Mouse (Mus musculus) midbrain, postnatal 0 days (tissue): ENCODE measurements around the gene Rfk. TPM values are rescaled to one million over a fixed set of nuclear protein-coding genes. Genes with fewer than 3 reads are reported as not detected.

Experiments used
- ATAC-seq: fragments of 200-750 bp; cut with Nextera tagmentation; 2 replicates; pipeline ENCODE4 v1.8.0; 2017; ENCODE audit warnings: moderate number of reproducible peaks, mild to moderate bottlenecking, moderate TSS enrichment, moderate library complexity; ENCODE audit not compliant: low FRiP score
- DNase-seq: peaks from one replicate; pipeline ENCODE4 v3.0.0-alpha.2; 2015; ENCODE audit warnings: low spot score
- H3K27ac ChIP-seq: fragments of 300-500 bp; sonication (generic); 2 replicates; pipeline ENCODE4 v1.5.1; 2014; ENCODE audit warnings: low read depth, mild to moderate bottlenecking, low read length, mixed read lengths
- H3K27me3 ChIP-seq: fragments of 300-500 bp; sonication (generic); 2 replicates; pipeline ENCODE4 v1.6.1; 2014; ENCODE audit warnings: low read length, control low read depth, mixed read lengths; ENCODE audit not compliant: insufficient read depth
- H3K36me3 ChIP-seq: fragments of 300-500 bp; sonication (generic); 2 replicates; pipeline ENCODE4 v1.6.1; 2014; ENCODE audit warnings: low read length, control low read depth, mixed read lengths; ENCODE audit not compliant: insufficient read depth
- H3K4me1 ChIP-seq: fragments of 300-500 bp; sonication (generic); 2 replicates; pipeline ENCODE4 v1.6.1; 2014; ENCODE audit warnings: mild to moderate bottlenecking, control low read depth, antibody characterized with exemption, low read length, mixed read lengths; ENCODE audit not compliant: insufficient read depth
- H3K4me2 ChIP-seq: fragments of 300-500 bp; sonication (generic); 2 replicates; pipeline ENCODE4 v1.6.1; 2014; ENCODE audit warnings: low read depth, mild to moderate bottlenecking, low read length, mixed read lengths; ENCODE audit not compliant: poor library complexity, severe bottlenecking
- H3K4me3 ChIP-seq: fragments of 300-500 bp; sonication (generic); 2 replicates; pipeline ENCODE4 v1.5.1; 2014; ENCODE audit warnings: low read depth, mild to moderate bottlenecking, low read length, moderate library complexity
- H3K9ac ChIP-seq: fragments of 300-500 bp; sonication (generic); replicated peaks from 2 replicates; pipeline ENCODE4 v1.6.1; 2014; ENCODE audit warnings: mild to moderate bottlenecking, low read length, moderate library complexity, mixed read lengths; ENCODE audit not compliant: poor library complexity, severe bottlenecking
- H3K9me3 ChIP-seq: fragments of 300-500 bp; sonication (generic); 2 replicates; pipeline ENCODE4 v1.6.1; 2016; ENCODE audit warnings: low read length, control low read depth
- CTCF ChIP-seq: IDR thresholded peaks from 2 replicates; pipeline ENCODE4 v1.5.1; 2016; ENCODE audit warnings: antibody characterized with exemption, mild to moderate bottlenecking
- WGBS: fragments of 180-500 bp; shearing (Covaris S2); extraction: QIAGEN DNeasy Blood & Tissue Kit; methylation state at CpG from one replicate; pipeline ENCODE4 v1.1.7; 2014; 5-methylcytosine and 5-hydroxymethylcytosine counted together
- polyA plus RNA-seq: library from polyadenylated mRNA; unstranded; fragments of >200 nt; fragmentation: Nextera tagmentation; extraction: Ambion mirVana; gene quantifications from 2 replicates; pipeline ENCODE4 v1.2.1, GENCODE M21; 2015
- total RNA-seq: library from RNA; depleted of rRNA; stranded (reverse); fragments of >200 nt; gene quantifications from 2 replicates; pipeline ENCODE4 v1.2.3, GENCODE M21; 2014

Rfk gene
- total and polyA plus RNA-seq, 2 experiments from 2014 or later = 51.6 to 84.9 TPM

DNA sequence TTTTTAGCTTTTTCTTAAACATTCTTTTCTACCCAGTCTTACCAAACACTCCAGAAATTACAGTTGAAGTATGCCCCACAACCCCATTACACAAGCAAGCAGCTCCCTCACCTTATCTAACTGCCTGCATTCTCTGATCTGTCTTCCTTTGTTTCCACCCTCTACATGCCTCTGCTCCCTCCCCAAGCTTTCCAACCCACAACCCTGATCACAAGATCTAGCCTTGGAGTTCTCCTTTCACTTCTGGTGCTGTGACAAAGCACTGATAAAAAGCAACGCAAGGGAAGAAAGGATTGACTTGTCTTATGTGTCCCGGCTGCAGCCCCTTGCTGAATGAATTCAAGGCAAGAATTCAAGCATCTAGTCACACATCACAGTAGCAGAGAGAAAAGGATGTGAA lies 32.7 kb upstream of the Rfk start:
- Histone ChIP-seq H3K4me1 (no peaks in the 10 kb centered on the region; the same call in 1 of the 2 replicates), H3K27ac (no peak overlapping the region), H3K36me3 (no peaks in the 10 kb centered on the region), H3K9ac (no peak overlapping the region), H3K9me3 (no peaks in the 10 kb centered on the region), H3K27me3 (peaks cover 10% of the 10 kb centered on the region; the same call in 1 of the 2 replicates), H3K4me2 (no peak overlapping the region), H3K4me3 (no peak overlapping the region)
- ATAC-seq (no peak), DNase-seq (no peak)
- no peak for TF ChIP-seq CTCF
- 85% methylated on average over 2 of the region's 2 CpGs for WGBS

DNA sequence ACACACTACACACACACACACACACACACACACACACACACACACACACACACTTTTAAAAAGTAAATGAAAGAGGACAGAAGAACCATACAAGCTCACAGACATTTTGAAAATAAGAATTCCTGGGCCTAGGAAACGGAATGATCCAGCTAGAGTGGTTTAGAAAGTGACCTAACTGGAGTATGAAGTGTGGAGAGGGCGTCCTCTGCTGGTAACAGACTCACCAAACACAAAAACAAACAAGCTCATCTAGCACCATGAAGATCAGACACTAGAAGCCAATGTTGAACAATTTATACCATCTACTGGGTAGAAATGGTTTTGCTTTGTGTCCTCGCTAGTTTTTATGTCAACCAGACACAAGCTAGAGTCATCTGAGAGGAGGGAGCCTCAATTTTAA lies 29.1 kb upstream of the Rfk start:
- H3K27ac ChIP-seq = no peak overlapping the region
- no peaks in the 10 kb centered on the region for H3K4me1 ChIP-seq
- H3K9ac ChIP-seq = no peak overlapping the region
- no peaks in the 10 kb centered on the region for H3K36me3 ChIP-seq
- H3K4me3 ChIP-seq = no peak overlapping the region
- no peak for ATAC-seq
- 39% methylated on average over 3 of the region's 3 CpGs for WGBS
- peak; percentile 73 for TF ChIP-seq CTCF
- DNase-seq = peak; percentile 56
- no peaks in the 10 kb centered on the region for H3K9me3 ChIP-seq
- no peak overlapping the region for H3K4me2 ChIP-seq
- no peaks in the 10 kb centered on the region for H3K27me3 ChIP-seq

DNA sequence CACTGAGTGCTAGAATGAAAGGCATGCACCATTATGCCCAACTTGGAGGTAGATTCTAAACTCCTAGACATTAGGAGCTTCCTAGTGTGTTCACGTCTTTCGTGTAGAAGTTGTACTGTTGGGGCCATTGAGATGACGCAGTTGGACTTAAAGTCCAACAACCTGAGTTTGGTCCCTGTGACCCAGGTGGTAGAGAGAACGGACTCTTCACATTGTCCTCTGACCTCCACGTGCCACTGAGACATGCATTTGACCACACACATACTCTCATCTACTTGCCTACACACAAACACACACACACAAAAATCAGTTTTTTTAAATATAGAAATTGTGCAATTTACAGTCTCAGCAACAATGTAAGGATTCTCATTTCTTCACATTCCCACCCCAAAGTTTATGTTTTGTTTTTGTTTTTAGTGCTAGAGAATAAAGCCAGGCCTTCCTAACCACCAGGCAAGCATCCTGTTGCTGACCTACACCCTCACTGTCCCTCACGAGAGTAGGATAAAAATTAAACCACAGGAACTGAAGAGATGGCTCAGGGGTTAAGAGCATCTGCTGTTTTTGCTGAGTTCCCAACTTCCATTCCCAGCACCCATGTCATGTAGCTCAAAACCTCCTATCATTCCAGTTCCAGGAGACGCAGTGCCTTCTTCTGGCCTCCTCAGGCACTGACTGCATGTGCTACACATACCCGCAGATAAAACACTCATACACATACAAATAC lies 27.3 kb upstream of the Rfk start:
- 94% methylated on average over 8 of the region's 8 CpGs for whole genome bisulfite sequencing
- no peak overlapping the region for H3K4me3 ChIP-seq
- H3K4me1 ChIP-seq = no peaks in the 10 kb centered on the region
- ATAC-seq = no peak
- no peaks in the 10 kb centered on the region for H3K36me3 ChIP-seq
- no peak overlapping the region for H3K4me2 ChIP-seq
- H3K9me3 ChIP-seq = no peaks in the 10 kb centered on the region
- no peak overlapping the region for H3K27ac ChIP-seq
- no peak for TF ChIP-seq CTCF
- DNase-seq = no peak
- no peaks in the 10 kb centered on the region for H3K27me3 ChIP-seq
- no peak overlapping the region for H3K9ac ChIP-seq

GRCm38 (mm10) chr19:17368557-17368956 lies 25.3 kb upstream of the Rfk start:
- H3K27ac ChIP-seq = no peak overlapping the region
- ATAC-seq (no peak), DNase-seq (no peak)
- no peak for TF ChIP-seq CTCF
- no peaks in the 10 kb centered on the region for H3K36me3 ChIP-seq
- no peaks in the 10 kb centered on the region for H3K27me3 ChIP-seq
- no peaks in the 10 kb centered on the region for H3K4me1 ChIP-seq
- H3K9ac ChIP-seq = no peak overlapping the region
- 95% methylated on average over 9 of the region's 9 CpGs for WGBS
- no peak overlapping the region for H3K4me3 ChIP-seq
- no peak overlapping the region for H3K4me2 ChIP-seq
- H3K9me3 ChIP-seq = no peaks in the 10 kb centered on the region

DNA sequence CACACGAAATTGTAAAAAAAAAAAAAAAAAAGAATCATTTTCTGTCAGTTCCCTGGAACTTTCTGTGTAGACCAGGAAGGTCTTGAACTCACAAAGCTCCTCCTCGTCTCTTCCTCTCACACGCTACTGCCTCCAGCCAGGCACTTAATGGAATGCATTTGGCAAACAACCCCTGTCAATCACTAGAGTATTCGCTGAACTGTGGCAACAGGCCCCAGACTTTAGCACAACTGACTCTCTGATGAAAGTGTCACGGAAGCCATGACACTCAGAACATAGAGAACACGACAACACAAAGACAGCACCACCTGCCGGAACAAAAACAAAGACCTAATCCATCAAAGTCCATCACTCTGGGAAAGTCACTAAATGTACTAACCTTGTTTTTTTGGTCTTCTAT lies 24.3 kb upstream of the Rfk start:
- no peaks in the 10 kb centered on the region for H3K27me3 ChIP-seq
- no peak for DNase-seq
- H3K4me3 ChIP-seq = no peak overlapping the region
- no peaks in the 10 kb centered on the region for H3K9me3 ChIP-seq
- no peak overlapping the region for H3K9ac ChIP-seq
- no peak overlapping the region for H3K27ac ChIP-seq
- TF ChIP-seq CTCF = no peak; the same call in 1 of the 2 replicates
- WGBS = 53% methylated on average over 7 of the region's 7 CpGs
- H3K36me3 ChIP-seq = no peaks in the 10 kb centered on the region
- no peak for ATAC-seq
- H3K4me2 ChIP-seq = no peak overlapping the region
- no peaks in the 10 kb centered on the region for H3K4me1 ChIP-seq

- DNase-seq (no peak), ATAC-seq (no peak)
- H3K4me3 ChIP-seq = no peak within 1 kb of the TSS
- no peak for TF ChIP-seq CTCF
- WGBS = 94% methylated on average over 3 of the region's 3 CpGs
- no peaks in the 10 kb centered on the region for H3K9me3 ChIP-seq
- no peak within 1 kb of the TSS for H3K27ac ChIP-seq
- no peaks in the 10 kb centered on the region for H3K4me1 ChIP-seq
- no peaks in the 10 kb centered on the region for H3K27me3 ChIP-seq
- H3K4me2 ChIP-seq = no peak within 1 kb of the TSS
- no peaks in the 10 kb centered on the region for H3K36me3 ChIP-seq
- H3K9ac ChIP-seq = no peak within 1 kb of the TSS
These were observed 21.1 kb upstream of the Rfk start, which contains the start of gene Gcnt1 for GRCm38 (mm10) chr19:17372701-17373100. Gcnt1 (minus strand) TSS chr19:17372844.
